Mouse (Mus musculus) stomach, embryonic 14.5 days (tissue): ENCODE measurements around the gene Ptgr1. TPM values are rescaled to one million over a fixed set of nuclear protein-coding genes. Genes with fewer than 3 reads are reported as not detected.

Experiments used
- ATAC-seq: fragments of 200-750 bp; cut with Nextera tagmentation; 2 replicates; pipeline ENCODE4 v1.8.0; 2017; ENCODE audit warnings: low read depth, moderate TSS enrichment; ENCODE audit not compliant: insufficient number of reproducible peaks, insufficient read depth, low FRiP score
- H3K27ac ChIP-seq: fragments of 300-500 bp; sonication (generic); 2 replicates; pipeline ENCODE4 v1.5.1; 2014; ENCODE audit warnings: mild to moderate bottlenecking, low read length, moderate library complexity, mixed read lengths
- H3K27me3 ChIP-seq: fragments of 300-500 bp; sonication (generic); 2 replicates; pipeline ENCODE4 v1.6.1; 2014; ENCODE audit warnings: low read length, control low read depth, mixed read lengths; ENCODE audit not compliant: control insufficient read depth, insufficient read depth
- H3K36me3 ChIP-seq: fragments of 300-500 bp; sonication (generic); 2 replicates; pipeline ENCODE4 v1.6.1; 2014; ENCODE audit warnings: mild to moderate bottlenecking, control low read depth, low read length, moderate library complexity, mixed read lengths; ENCODE audit not compliant: control insufficient read depth, insufficient read depth
- H3K4me1 ChIP-seq: fragments of 300-500 bp; sonication (generic); 2 replicates; pipeline ENCODE4 v1.6.1; 2014; ENCODE audit warnings: low read length, control low read depth, mixed read lengths; ENCODE audit not compliant: control insufficient read depth, insufficient read depth
- H3K4me2 ChIP-seq: fragments of 300-500 bp; sonication (generic); replicated peaks from 2 replicates; pipeline ENCODE4 v1.6.1; 2014; ENCODE audit warnings: low read depth, low read length, control low read depth
- H3K4me3 ChIP-seq: fragments of 300-500 bp; sonication (generic); 2 replicates; pipeline ENCODE4 v1.5.1; 2014; ENCODE audit warnings: low read depth, low read length, control low read depth
- H3K9ac ChIP-seq: fragments of 300-500 bp; sonication (generic); replicated peaks from 2 replicates; pipeline ENCODE4 v1.6.1; 2014; ENCODE audit warnings: low read depth, mild to moderate bottlenecking, control low read depth, low read length, moderate library complexity, mixed read lengths
- H3K9me3 ChIP-seq: fragments of 300-500 bp; sonication (generic); 2 replicates; pipeline ENCODE4 v1.6.1; 2016; ENCODE audit warnings: low read depth, low read length, control low read depth; ENCODE audit not compliant: control insufficient read depth
- WGBS: fragments of 180-500 bp; shearing (Covaris S2); extraction: QIAGEN DNeasy Blood & Tissue Kit; methylation state at CpG from one replicate; pipeline ENCODE4 v1.1.7; 2014; 5-methylcytosine and 5-hydroxymethylcytosine counted together
- polyA plus RNA-seq: library from polyadenylated mRNA; unstranded; fragments of >200 nt; fragmentation: Nextera tagmentation; extraction: Ambion mirVana; gene quantifications from 2 replicates; pipeline ENCODE4 v1.2.1, GENCODE M21; 2014

Gene Ptgr1
- polyA plus RNA-seq, 1 experiment from 2014 or later = 63.4 TPM

DNA sequence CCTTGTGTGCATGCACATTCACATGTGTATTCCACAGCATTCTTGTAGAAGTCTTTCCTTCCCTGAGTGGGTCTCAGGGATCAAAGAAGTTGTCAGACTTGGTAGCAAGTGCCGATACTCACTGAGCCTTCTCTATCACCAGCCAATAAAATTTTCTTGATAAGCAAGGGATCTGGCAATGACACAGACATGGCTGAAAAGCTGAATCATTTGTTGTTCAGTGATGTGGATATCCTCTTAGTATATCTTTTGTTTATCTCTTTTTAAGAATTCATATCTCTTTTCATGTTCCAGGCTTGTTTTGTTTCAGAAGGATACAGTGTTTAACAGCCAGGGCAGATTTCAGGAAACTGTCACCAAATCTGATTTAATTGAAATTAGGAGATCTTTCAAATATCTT is 11.8 kb upstream of the Ptgr1 start:
- ATAC-seq = no peak

GRCm38 (mm10) chr4:58997081-58997480 is 10.2 kb upstream of the Ptgr1 start:
- H3K27ac ChIP-seq = no peak overlapping the region
- ATAC-seq = no peak
- no peak overlapping the region for H3K4me3 ChIP-seq
- no peak overlapping the region for H3K9ac ChIP-seq
- no peak overlapping the region for H3K4me2 ChIP-seq
- no peaks in the 10 kb centered on the region for H3K27me3 ChIP-seq
- H3K4me1 ChIP-seq = no peaks in the 10 kb centered on the region
- WGBS = 40% methylated on average over 5 of the region's 5 CpGs
- H3K9me3 ChIP-seq = no peaks in the 10 kb centered on the region
- H3K36me3 ChIP-seq = no peaks in the 10 kb centered on the region

More for the DNA sequence above, 11.8 kb upstream of the Ptgr1 start:
- H3K9ac ChIP-seq = no peak overlapping the region
- no peaks in the 10 kb centered on the region for H3K36me3 ChIP-seq
- no peaks in the 10 kb centered on the region for H3K4me1 ChIP-seq
- H3K27ac ChIP-seq = no peak overlapping the region
- WGBS = 81% methylated on average over 1 of the region's 1 CpGs
- H3K27me3 ChIP-seq = no peaks in the 10 kb centered on the region
- H3K9me3 ChIP-seq = no peaks in the 10 kb centered on the region
- H3K4me2 ChIP-seq = no peak overlapping the region
- no peak overlapping the region for H3K4me3 ChIP-seq

DNA sequence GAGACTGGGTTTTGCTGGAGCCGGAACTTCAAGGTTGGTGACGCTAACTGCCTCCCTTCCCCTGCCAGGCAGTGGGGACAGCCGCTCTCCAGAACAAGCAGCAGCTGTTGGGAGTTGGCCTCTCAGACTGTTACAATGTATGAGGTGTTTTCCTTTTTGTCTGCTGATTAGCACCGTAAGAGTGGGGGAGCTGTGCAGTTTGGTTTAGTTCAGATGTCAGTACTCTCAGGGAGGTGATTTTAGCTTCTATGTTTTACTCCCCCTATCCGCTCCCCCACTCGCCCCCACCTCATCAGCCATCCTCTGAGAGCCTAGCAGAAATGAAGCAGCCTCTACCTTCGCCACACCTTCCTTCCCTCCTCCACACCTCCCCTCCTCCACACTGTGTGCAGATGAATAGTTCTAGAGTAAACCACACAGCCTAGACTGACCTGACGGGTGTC is 8.4 kb upstream of the Ptgr1 start:
- peak; percentile 73 for ATAC-seq
- Histone ChIP-seq H3K4me2 (0 out of 2 replicates have a peak overlapping the region, but pooled peaks have one; percentile 2), H3K27ac (no peak overlapping the region), H3K36me3 (no peaks in the 10 kb centered on the region), H3K4me1 (no peaks in the 10 kb centered on the region), H3K9ac (no peak overlapping the region), H3K27me3 (no peaks in the 10 kb centered on the region), H3K4me3 (no peak overlapping the region), H3K9me3 (no peaks in the 10 kb centered on the region)
- 34% methylated on average over 8 of the region's 8 CpGs for WGBS

GRCm38 (mm10) chr4:58994762-58995161 is 7.8 kb upstream of the Ptgr1 start, which contains the start of gene Dnajc25:
TSS of gene Dnajc25 (plus strand) at chr4:58995062.
- Histone ChIP-seq H3K27ac (no peak within 1 kb of the TSS), H3K27me3 (no peaks in the 10 kb centered on the region), H3K4me1 (no peaks in the 10 kb centered on the region), H3K9ac (no peak within 1 kb of the TSS), H3K4me2 (0 out of 2 replicates have a peak within 1 kb of the TSS, but pooled peaks have one; percentile 2), H3K9me3 (no peaks in the 10 kb centered on the region), H3K36me3 (no peaks in the 10 kb centered on the region), H3K4me3 (no peak within 1 kb of the TSS)
- WGBS = 49% methylated on average over 4 of the region's 4 CpGs
- ATAC-seq = no peak

- no peak overlapping the region for H3K27ac ChIP-seq
- ATAC-seq = no peak
- 71% methylated on average over 5 of the region's 5 CpGs for WGBS
Observed at GRCm38 (mm10) chr4:58992195-58992594, 5.3 kb upstream of the Ptgr1 start.

DNA sequence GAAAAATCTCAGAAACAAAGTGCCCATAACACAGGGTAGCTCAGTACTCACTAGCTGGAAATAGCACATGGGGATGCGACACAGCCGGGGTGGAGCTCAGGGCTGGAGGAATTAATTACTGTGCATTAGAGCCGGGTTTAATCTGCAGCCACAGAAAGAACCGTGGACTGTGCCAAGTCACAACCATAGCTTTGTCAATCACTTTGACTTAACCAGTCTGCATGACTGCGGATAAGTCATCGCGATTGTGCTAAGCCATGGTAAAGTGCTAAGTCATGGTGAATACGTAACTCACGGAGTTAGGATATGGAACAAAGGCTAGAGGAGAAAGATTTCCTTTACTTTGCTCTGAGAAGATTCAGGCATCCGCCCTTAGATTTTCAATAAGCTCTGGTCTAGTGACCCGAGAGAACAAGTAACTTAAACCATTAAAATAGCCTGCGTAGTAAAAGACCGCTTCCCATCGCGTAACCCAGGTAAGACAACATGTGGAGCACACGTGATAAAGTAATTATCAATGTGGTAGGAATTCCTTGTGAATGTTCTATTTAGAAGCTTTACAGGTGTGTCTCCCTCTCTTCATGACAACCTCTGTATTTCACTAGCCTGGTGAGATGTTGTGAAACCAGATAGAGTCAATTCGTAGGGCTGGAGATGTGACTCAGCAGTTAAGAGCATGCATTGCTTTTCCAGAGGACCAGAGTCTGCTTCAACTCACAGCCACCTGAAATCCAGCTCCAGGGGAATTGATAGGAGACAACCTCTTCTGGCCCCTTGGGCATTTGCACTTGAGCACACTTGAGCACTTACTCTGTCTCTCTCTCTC is 3.9 kb upstream of the Ptgr1 start:
- 88% methylated on average over 17 of the region's 17 CpGs for WGBS
- Histone ChIP-seq H3K27ac (no peak overlapping the region), H3K36me3 (no peaks in the 10 kb centered on the region), H3K9me3 (no peaks in the 10 kb centered on the region), H3K9ac (no peak overlapping the region), H3K4me1 (peaks cover 3% of the 10 kb centered on the region; the same call in 1 of the 2 replicates), H3K4me3 (no peak overlapping the region), H3K4me2 (no peak overlapping the region), H3K27me3 (no peaks in the 10 kb centered on the region)
- no peak for ATAC-seq

More at GRCm38 (mm10) chr4:58992195-58992594, 5.3 kb upstream of the Ptgr1 start:
- Histone ChIP-seq H3K36me3 (no peaks in the 10 kb centered on the region), H3K4me3 (no peak overlapping the region), H3K9ac (no peak overlapping the region), H3K27me3 (no peaks in the 10 kb centered on the region), H3K4me2 (no peak overlapping the region), H3K4me1 (no peaks in the 10 kb centered on the region), H3K9me3 (no peaks in the 10 kb centered on the region)

DNA sequence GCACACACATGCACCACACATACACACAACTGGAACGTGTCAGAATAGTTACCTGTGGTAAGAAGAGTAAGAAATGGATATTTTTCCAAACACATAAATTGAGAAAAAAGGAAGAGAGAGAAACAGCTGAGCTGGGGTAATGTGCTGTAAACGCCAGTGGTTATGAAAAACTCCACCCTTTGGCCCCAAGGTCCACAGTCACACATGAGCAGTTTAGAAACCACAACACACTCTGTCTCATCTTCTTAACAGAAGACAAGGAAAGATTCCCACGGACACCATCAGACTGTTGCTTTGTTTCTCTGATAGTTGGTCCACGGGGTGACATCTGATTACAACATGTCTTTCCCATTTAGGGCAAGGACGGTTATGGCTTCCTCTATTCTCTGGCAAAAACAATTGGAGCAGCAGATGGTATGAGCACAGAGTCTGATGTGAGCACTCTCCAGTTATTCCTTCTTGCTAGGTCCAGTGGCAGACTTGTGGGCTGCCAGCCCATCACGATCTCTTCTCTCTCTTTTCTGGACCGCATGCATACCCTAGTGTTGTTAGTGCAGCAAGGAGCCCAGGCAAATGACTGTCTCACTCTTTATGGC is 2.5 kb upstream of the Ptgr1 start:
- Histone ChIP-seq H3K27me3 (no peaks in the 10 kb centered on the region), H3K9me3 (no peaks in the 10 kb centered on the region), H3K36me3 (no peaks in the 10 kb centered on the region), H3K27ac (no peak overlapping the region), H3K4me2 (no peak overlapping the region), H3K4me3 (no peak overlapping the region), H3K4me1 (peaks cover 3% of the 10 kb centered on the region; the same call in 1 of the 2 replicates), H3K9ac (no peak overlapping the region)
- ATAC-seq = no peak
- 84% methylated on average over 7 of the region's 7 CpGs for WGBS

DNA sequence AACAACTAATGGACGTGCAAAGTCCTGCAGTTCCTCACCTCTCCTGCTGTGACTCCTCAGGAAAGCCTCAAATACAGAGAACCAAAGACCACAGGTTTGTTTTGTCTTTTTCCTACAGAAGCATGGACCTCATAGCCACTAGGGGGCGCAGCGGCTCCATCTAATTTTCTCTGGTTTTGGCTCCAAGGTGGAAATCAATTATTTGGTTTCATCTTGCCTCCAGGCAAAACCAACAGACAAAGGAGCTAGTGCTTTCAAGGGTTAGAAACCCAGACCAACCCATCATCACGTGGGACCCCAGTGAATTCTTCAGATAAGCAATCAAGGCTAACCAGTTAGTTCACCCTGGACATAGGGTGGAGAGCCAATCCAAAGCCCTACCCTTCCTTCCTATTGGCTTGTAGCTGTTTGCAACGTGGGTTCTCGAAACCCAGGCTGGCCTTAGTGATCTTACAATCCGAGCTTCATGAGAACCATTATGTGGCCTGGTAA is 1.7 kb downstream of the Ptgr1 start:
- 20% methylated on average over 7 of the region's 7 CpGs for WGBS
- H3K27me3 ChIP-seq = no peaks in the 10 kb centered on the region
- no peak overlapping the region for H3K4me2 ChIP-seq
- peak; percentile 66 for ATAC-seq
- H3K4me3 ChIP-seq = no peak overlapping the region
- peaks cover 3% of the 10 kb centered on the region; the same call in 1 of the 2 replicates for H3K4me1 ChIP-seq
- H3K36me3 ChIP-seq = no peaks in the 10 kb centered on the region
- H3K27ac ChIP-seq = no peak overlapping the region
- H3K9me3 ChIP-seq = no peaks in the 10 kb centered on the region
- H3K9ac ChIP-seq = no peak overlapping the region
